Mouse (Mus musculus) stomach, postnatal 0 days (tissue): ENCODE data around the gene Mast1. TPM values are rescaled to one million over a fixed set of nuclear protein-coding genes. Genes with fewer than 3 reads are reported as not detected.
A peak's percentile ranks its signal among the peaks of the same experiment; 100 is the strongest.

Source experiments
- ATAC-seq: fragments of 200-750 bp; cut with Nextera tagmentation; 2 replicates; pipeline ENCODE4 v1.8.0; 2017; ENCODE audit not compliant: low FRiP score, low TSS enrichment
- DNase-seq: peaks from one replicate; pipeline ENCODE4 v3.0.0-alpha.2; 2016; ENCODE audit warnings: low spot score
- H3K27ac ChIP-seq: fragments of 300-500 bp; sonication (generic); replicated peaks from 2 replicates; pipeline ENCODE4 v1.5.1; 2014; ENCODE audit warnings: mild to moderate bottlenecking, control low read depth
- H3K27me3 ChIP-seq: fragments of 300-500 bp; sonication (generic); 2 replicates; pipeline ENCODE4 v1.6.1; 2014; ENCODE audit warnings: low read length; ENCODE audit not compliant: control insufficient read depth, insufficient read depth
- H3K36me3 ChIP-seq: fragments of 300-500 bp; sonication (generic); 2 replicates; pipeline ENCODE4 v1.6.1; 2014; ENCODE audit warnings: low read length, mixed read lengths; ENCODE audit not compliant: control insufficient read depth, insufficient read depth
- H3K4me1 ChIP-seq: fragments of 300-500 bp; sonication (generic); replicated peaks from 2 replicates; pipeline ENCODE4 v1.6.1; 2014; ENCODE audit warnings: antibody characterized with exemption; ENCODE audit not compliant: control insufficient read depth, insufficient read depth
- H3K4me2 ChIP-seq: fragments of 300-500 bp; sonication (generic); replicated peaks from 2 replicates; pipeline ENCODE4 v1.6.1; 2014; ENCODE audit warnings: low read depth, mild to moderate bottlenecking, control low read depth, moderate library complexity
- H3K4me3 ChIP-seq: fragments of 300-500 bp; sonication (generic); 2 replicates; pipeline ENCODE4 v1.5.1; 2014; ENCODE audit warnings: low read depth, low read length, control low read depth
- H3K9ac ChIP-seq: fragments of 300-500 bp; sonication (generic); 2 replicates; pipeline ENCODE4 v1.6.1; 2014; ENCODE audit warnings: mild to moderate bottlenecking, low read length, control low read depth, mixed read lengths
- H3K9me3 ChIP-seq: fragments of 300-500 bp; sonication (generic); 2 replicates; pipeline ENCODE4 v1.6.1; 2016; ENCODE audit warnings: low read length; ENCODE audit not compliant: control insufficient read depth
- CTCF ChIP-seq: IDR thresholded peaks from 2 replicates; pipeline ENCODE4 v1.5.1; 2016; ENCODE audit warnings: antibody characterized with exemption, low read depth, mild to moderate bottlenecking, moderate library complexity
- EP300 ChIP-seq: optimal IDR thresholded peaks from 2 replicates; pipeline ENCODE3; 2016; ENCODE audit warnings: antibody characterized with exemption
- WGBS: fragments of 180-500 bp; shearing (Covaris S2); extraction: QIAGEN DNeasy Blood & Tissue Kit; methylation state at CpG from one replicate; pipeline ENCODE4 v1.1.7; 2014; 5-methylcytosine and 5-hydroxymethylcytosine counted together
- polyA plus RNA-seq: library from polyadenylated mRNA; unstranded; fragments of >200 nt; fragmentation: Nextera tagmentation; extraction: Ambion mirVana; gene quantifications from 2 replicates; pipeline ENCODE4 v1.2.1, GENCODE M21; 2015

Mast1 gene
- polyA plus RNA-seq, 1 experiment from 2014 or later: 0.87 TPM

DNA sequence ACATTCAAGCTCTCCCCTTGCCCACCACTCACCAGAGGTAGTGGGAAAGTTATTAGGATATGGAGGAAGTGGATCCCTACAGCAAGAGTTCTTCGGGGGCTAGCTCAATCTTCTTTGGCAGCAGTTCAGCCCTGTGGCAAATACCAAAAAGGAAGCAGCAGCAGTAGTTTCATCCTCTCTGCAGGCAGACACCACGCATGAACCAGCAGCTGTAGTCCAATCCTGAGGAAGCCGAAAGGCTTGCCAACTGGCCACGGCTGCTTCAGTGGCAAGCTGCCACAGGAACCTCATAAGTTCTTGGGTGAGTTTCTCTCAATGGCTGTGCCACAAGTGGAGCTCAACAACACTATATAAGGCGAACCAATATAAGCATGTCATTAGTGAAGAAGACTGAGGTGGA lies 41.2 kb downstream of the Mast1 start:
- WGBS: 88% methylated on average over 5 of the region's 5 CpGs
- 0 out of 2 replicates have a peak, but pooled peaks cover 5% of the 10 kb centered on the region for H3K4me1 ChIP-seq

DNA sequence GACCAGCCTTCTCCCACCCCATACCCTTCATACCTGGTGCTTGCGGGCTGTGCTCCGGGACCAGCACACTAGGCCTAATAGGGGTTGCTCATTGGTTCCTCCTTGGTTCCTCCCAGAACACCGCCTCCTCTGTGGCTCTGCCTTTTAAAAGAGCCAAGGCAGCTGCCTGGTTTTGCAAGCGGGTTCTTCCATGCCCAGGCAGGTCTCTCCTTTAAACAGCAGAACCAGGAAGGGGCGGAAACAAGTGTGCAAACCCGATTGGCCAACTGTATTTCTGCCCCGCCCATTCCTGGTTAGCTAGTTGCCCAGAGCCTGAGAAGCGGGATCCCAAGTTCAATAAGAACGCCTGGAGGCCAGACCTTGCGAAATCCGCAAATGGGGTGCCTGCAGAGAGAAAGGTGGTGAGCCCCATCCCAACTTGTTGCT lies 43.4 kb downstream of the Mast1 start, which contains the start of gene Gcdh:
TSS of gene Gcdh (minus strand) at position 213 of the 426 bp plus-strand sequence.
- Histone ChIP-seq H3K4me3 (peak within 1 kb of the TSS; percentile 60), H3K4me2 (peak within 1 kb of the TSS; percentile 96), H3K9me3 (no peaks in the 10 kb centered on the region), H3K4me1 (0 out of 2 replicates have a peak, but pooled peaks cover 5% of the 10 kb centered on the region), H3K27ac (no peak within 1 kb of the TSS), H3K9ac (peak within 1 kb of the TSS; percentile 70), H3K36me3 (peaks cover 3% of the 10 kb centered on the region; the same call in 1 of the 2 replicates), H3K27me3 (no peaks in the 10 kb centered on the region)
- TF ChIP-seq EP300 (no peak), CTCF (peak; percentile 34)
- ATAC-seq: peak; percentile 98
- DNase-seq: peak; percentile 94
- WGBS: under 1% methylated on average over 11 of the region's 11 CpGs

More for the DNA sequence above, 41.2 kb downstream of the Mast1 start:
- no peak overlapping the region for H3K4me2 ChIP-seq
- DNase-seq: no peak
- TF ChIP-seq CTCF: no peak
- no peak for TF ChIP-seq EP300
- H3K36me3 ChIP-seq: no peaks in the 10 kb centered on the region; the same call in 1 of the 2 replicates
- H3K4me3 ChIP-seq: no peak overlapping the region
- H3K9ac ChIP-seq: no peak overlapping the region
- ATAC-seq: no peak
- H3K27me3 ChIP-seq: no peaks in the 10 kb centered on the region
- no peaks in the 10 kb centered on the region for H3K9me3 ChIP-seq
- H3K27ac ChIP-seq: no peak overlapping the region

- 0 out of 2 replicates have a peak, but pooled peaks cover 5% of the 10 kb centered on the region for H3K4me1 ChIP-seq
- H3K4me3 ChIP-seq: peak overlapping the region; percentile 60
- peaks cover 5% of the 10 kb centered on the region; the same call in 1 of the 2 replicates for H3K36me3 ChIP-seq
- H3K9me3 ChIP-seq: no peaks in the 10 kb centered on the region
- peak overlapping the region; percentile 96 for H3K4me2 ChIP-seq
- DNase-seq: no peak
- no peak; the same call in 1 of the 2 replicates for ATAC-seq
- no peaks in the 10 kb centered on the region for H3K27me3 ChIP-seq
- TF ChIP-seq CTCF (no peak), EP300 (no peak)
- H3K27ac ChIP-seq: no peak overlapping the region
- WGBS: 11% methylated on average over 31 of the region's 31 CpGs
- peak overlapping the region; percentile 70 for H3K9ac ChIP-seq
These were observed 44.0 kb downstream of the Mast1 start for GRCm38 (mm10) chr8:84892993-84893708.

- WGBS: 72% methylated on average over 1 of the region's 1 CpGs
- H3K4me2 ChIP-seq: no peak overlapping the region
- 0 out of 2 replicates have a peak, but pooled peaks cover 5% of the 10 kb centered on the region for H3K4me1 ChIP-seq
- ATAC-seq (no peak), DNase-seq (no peak)
- no peaks in the 10 kb centered on the region for H3K9me3 ChIP-seq
- no peak for TF ChIP-seq EP300
- no peak for TF ChIP-seq CTCF
- peaks cover 10% of the 10 kb centered on the region; the same call in 1 of the 2 replicates for H3K36me3 ChIP-seq
- H3K4me3 ChIP-seq: no peak overlapping the region
- no peak overlapping the region for H3K27ac ChIP-seq
- H3K9ac ChIP-seq: no peak overlapping the region
- no peaks in the 10 kb centered on the region for H3K27me3 ChIP-seq
These were observed 48.0 kb downstream of the Mast1 start for GRCm38 (mm10) chr8:84889141-84889540.

DNA sequence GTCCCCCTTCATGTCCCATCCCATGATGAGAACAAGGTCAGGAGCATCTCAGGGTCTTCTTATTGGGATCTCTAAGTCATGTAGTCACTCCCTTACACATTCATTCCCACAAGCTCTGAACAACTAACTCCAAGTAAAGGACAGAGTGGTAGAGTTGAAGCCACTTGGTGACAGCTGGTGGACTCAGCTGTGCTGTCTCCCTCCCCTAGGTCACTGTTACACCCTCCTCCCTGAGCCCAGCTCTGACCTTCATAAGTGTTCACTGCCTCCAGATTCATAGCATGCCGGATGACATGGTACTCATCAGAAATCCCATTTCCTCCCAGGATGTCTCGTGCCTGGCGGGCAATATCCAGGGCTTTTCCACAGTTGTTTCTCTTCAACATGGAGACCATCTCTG lies 48.9 kb downstream of the Mast1 start:
- no peak for ATAC-seq
- H3K4me2 ChIP-seq: no peak overlapping the region
- H3K9ac ChIP-seq: no peak overlapping the region
- H3K27ac ChIP-seq: no peak overlapping the region
- H3K36me3 ChIP-seq: peaks cover 10% of the 10 kb centered on the region; the same call in 1 of the 2 replicates
- H3K4me3 ChIP-seq: no peak overlapping the region
- 0 out of 2 replicates have a peak, but pooled peaks cover 3% of the 10 kb centered on the region for H3K4me1 ChIP-seq
- no peaks in the 10 kb centered on the region for H3K27me3 ChIP-seq
- H3K9me3 ChIP-seq: no peaks in the 10 kb centered on the region
- TF ChIP-seq CTCF (no peak), EP300 (no peak)
- 97% methylated on average over 3 of the region's 3 CpGs for WGBS
- no peak for DNase-seq

DNA sequence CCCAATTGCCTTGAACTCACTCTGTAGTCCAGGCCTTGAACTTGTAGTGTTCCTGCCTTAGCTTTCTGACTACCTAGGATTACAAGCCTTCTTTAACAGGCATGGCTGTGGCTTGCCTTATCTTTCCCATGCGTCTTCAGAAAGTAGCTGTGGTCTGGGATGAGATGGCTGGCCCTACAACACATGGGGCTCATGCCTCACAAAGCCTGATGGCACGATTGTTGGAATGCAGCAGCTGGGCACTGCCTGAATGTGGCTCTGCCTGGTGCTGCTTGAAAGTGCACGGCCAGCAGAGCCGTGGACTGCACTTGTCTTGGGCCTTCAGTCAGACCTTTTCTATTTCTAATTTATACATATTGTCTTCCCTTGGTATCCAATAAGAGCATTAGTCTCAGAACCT lies 52.4 kb downstream of the Mast1 start:
- Histone ChIP-seq H3K27me3 (no peaks in the 10 kb centered on the region), H3K9me3 (no peaks in the 10 kb centered on the region), H3K36me3 (peaks cover 7% of the 10 kb centered on the region; the same call in 1 of the 2 replicates), H3K4me2 (no peak overlapping the region), H3K4me1 (no peaks in the 10 kb centered on the region), H3K27ac (no peak overlapping the region), H3K4me3 (no peak overlapping the region), H3K9ac (no peak overlapping the region)
- ATAC-seq (no peak), DNase-seq (no peak)
- TF ChIP-seq CTCF: no peak
- 88% methylated on average over 4 of the region's 4 CpGs for WGBS
